Mouse (Mus musculus) monocyte, adult 2 months (primary cell): ENCODE results near the gene Srgap1.

Source experiments
- DNase-seq, 2 experiments: peaks; one replicate each; pipeline ENCODE4 v3.0.0; 2022; ENCODE audit warnings: low spot score in 2 of 2, low read depth in 1 of 2

Gene Srgap1

DNA sequence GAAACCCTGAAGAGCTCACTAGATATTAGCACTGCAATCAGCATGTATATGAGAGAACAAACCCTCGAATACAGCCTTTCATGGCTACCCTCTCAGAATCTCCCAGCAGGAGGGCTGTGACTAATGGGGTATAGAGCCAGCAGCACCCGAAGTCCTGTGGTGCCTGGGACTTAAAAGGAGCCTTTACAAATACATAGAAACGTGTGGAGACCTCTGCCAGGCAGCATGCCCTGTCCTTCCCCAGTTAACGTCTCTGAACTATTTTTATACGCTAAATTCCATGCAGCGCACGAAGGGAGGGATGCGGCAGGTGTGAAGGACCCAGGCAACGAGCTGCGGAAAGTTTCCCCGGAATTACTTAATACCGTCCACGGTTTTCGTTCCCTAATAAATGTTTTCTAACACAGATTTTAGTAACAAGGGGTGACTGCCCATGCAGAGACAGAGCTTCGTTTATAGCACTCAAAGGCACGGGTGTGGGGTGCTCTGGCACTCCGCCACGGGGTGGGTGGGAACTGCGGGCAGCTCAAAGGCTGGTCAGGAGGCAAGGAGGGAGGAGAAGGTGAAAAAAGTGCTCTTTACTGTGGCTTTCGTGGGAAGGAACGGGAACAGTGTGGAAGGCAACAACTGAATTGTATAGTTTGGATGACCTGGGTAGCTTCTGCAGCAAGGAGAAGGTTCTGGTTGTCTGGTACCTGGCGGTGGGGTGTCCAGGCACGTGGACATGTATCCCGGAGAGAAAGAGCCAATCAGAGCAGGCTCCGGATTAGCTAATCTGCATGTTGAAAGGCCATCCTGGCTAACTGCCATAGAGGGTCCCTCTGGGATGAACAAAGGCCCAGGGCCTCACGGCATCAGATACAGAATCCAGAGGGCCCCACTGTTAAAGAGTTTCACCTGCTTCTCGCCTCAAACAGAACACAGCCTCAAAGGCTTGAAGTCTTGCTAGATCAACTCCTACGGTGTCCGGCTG, 216.5 kb downstream of the Srgap1 start:
- DNase-seq = no peak

DNA sequence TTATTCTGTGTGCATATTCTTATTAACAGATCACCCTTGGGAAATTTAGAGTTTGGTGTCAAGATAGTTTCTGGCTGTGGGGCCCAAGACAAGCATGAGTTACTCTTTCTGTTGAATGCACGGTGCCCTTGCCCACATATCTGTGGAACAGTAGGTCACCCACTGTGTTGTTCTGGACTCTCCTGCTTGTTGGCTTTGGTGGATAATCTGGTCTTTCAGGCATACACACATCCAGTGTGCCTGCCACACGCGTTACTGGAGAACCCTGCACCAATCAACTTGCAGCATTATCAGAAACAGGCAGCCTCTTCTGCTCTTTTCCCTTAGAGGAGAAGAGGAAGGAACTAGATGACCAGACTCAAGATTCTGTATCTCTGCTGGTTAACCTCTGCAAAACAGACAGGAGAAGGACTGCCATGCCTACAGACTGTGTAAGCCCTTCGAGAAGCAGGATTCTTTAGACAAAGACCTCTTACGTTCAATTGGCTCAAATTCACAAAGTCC, 217.3 kb downstream of the Srgap1 start:
- no peak for DNase-seq

DNA sequence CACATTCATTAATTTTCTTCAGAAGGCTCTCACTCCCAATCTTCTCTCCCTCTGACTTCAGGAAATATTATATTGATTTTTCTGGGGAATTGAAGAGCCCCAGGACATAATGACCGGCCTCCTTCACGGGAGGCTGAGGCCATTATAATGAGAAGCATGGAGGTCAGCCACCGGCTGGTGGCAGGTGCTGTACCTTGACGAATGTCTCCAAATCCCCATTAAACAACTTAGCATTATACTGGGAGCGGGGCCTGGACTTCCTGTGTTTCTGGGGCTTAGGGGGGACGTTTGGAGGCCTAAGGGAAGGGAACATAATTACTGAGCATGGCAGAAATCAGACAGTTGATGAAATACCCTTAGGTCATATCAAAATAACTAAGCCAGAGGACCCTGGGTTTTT, 218.1 kb downstream of the Srgap1 start:
- DNase-seq = no peak

DNA sequence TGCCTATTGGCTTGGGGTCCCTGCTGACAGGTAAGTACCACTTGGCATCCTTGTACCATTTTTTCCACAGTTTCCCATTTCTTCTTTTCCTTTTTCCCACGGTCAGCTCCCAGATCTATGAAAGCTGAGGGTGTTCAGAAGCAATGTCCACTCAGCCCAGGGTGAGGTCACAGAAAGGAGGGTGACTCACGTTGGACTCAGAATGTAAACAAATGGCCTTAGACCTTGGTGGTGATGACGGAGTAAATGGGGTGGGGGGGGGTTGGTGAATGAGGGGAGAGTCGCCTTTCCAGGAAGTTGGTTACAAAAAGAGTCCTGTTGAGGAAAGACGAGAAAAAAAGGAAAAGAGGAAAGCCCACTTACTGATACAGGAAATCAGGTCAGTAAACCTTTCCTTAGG, 224.4 kb downstream of the Srgap1 start:
- DNase-seq = no peak

DNA sequence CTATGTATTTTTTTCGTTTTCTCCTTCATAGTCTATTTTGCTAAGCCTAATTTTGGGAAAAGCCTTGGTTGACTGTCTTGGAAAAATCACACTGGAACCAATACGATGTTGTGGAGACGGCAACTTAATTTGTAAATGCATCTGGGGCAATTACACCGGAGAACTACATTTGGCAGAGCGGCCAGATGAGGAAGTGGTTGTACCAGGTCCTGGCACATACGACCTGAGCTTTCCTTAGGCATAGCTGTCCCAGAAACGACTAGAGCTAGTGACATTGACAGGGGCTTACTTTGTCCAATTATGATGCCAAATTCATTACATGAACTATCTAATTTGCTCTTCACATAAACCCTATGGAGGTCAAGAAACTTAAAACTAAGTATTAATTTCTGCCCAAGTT, 226.3 kb downstream of the Srgap1 start:
- no peak for DNase-seq

DNA sequence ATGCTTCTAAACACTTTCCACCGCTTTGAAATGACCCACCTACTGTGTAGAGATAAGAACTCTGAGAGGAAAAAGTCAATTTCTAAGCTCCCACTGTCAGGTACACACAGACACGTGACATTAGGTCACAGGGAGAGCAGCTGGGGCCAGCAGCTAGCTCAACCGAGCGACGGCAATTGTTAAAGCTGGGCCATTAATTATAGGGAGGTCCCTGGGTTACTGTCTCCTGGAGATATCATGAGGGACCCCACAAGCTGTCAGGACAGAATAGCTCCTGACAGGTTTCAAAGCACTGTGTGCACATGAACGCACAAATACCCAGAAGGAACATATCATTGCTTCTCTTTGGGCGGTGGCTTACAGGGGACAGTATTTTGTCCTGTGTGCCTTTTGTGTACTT, 229.1 kb downstream of the Srgap1 start:
- DNase-seq = no peak

DNA sequence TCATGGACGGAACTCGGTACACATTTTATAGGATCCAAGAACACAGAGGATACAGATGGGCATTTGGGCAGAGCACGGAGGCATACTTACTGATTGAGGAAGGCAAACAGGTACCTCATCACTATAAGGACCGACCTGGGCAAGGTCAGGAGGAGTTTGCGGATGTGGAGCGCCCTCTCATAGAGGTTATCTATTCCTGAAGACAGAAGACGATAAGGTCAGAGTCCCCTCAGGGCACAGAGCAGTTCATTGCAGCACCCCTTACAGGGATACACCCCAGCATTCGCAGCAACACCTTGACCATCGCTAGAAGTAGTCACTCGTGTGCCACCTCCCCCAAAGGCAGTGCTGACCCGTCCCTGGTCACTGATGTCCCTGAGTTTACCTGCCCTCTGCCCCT, 239.3 kb downstream of the Srgap1 start:
- DNase-seq = no peak

DNA sequence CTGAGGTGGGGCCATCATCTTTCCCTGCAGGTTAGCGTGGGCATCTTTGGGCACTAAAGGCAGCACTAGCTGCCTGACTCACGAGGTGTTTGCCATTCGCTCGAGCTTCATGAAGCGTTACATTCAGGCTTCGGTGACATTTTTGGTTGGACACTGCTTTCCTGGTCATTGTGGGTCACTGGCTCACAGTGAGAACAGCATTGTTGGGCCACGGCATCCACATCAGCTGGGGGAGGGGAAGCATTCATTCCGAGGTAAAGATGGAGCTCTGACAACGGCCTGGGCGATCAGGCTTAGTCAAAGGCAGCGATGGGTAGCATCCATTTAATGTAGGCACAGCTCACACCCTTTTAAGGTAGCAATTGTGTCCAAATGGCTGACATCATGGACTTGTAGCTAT, 240.3 kb downstream of the Srgap1 start:
- no peak for DNase-seq

DNA sequence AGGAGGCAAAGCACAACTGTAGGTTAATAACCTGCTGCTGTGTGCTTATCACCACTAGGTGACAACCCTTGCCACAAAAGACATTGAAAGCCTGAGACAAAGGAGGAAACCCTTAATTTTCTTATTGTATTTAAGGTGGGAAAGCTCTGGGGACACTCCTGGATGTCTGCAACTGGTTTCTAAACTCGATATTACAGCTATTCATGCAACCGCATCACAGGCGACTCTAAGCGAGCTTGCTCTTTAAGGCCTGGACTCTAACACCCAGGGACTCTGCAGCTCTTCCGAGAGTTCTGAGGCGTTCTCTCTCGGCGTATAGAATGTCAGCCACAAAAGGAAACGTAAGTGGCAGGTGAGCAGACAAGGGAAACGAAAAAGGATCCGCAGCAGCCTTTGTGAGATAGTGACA, 241.2 kb downstream of the Srgap1 start:
- DNase-seq = no peak

DNA sequence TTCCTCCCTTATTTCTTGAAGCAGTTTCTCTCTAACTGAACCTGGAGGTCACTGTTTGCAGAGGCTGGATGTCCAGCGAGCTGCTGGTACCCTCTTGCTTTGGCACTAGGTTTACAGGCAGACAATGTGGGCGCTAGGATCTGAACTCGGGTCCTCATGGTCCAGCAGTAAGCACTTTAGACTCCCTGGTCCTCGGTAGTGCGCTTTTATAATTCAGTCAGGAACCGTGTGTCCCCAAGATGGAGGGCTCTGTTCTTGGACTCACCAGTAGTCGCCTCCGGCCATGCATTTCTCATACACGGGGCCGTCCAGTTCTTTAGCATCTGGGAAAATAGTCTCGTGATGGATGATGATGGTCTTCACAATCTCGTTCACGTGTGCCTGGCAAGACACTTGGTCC, 242.6 kb downstream of the Srgap1 start:
- DNase-seq = no peak

DNA sequence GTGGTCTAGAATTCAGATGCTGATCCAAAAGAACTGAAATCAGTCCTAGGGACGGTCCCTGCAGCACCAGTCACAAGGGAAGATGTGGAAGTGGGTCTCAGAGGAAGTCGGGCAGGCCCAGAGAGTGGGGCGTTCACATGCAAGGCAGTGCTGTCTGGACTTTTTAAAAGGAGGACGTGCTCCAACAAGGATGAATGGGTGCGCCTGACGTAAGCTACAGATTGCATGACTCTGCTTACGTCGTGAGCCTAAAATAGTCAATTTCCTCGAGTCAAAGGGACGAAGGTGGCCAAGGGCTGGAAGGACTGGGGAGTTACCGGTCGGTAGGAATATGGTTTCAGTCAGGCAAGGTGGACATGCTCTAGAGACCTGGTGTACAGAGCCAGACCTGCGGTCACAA, 247.1 kb downstream of the Srgap1 start:
- no peak for DNase-seq

DNA sequence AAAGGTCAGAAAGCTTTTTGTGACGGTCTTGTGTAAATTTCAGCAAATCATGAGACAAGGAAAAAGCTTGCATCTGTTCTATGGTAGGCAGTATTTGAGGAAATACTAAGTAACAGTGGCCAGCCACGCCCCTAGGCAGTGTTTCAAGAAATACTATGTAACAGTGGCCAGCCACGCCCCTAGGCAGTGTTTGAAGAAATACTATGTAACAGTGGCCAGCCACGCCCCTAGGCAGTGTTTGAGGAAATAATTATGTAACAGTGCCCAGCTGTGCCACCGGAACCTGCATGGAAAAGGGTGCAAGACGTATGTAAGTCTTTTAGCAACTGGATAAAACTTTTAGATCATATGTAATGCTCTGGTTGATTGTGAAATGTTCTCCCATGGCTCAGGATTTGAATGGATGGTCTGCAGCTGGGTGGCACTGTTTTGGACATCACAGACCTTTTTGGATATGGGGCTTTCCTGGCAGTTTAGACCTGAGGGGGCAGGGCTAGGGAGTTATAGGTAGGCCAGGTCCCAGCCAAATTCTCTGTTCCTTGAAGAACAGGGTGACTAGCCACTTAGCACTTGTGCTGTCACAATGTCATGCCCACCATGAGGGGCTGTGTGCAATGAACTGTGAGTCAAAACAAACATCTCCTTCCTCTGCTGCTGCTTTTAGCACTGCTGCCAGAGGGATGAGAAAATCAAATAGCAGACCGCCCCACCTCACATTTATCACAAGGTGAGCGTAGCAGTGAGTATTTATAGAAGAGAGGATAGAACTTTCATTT, 250.9 kb downstream of the Srgap1 start:
- peak; percentile 73 to 75 for DNase-seq

DNA sequence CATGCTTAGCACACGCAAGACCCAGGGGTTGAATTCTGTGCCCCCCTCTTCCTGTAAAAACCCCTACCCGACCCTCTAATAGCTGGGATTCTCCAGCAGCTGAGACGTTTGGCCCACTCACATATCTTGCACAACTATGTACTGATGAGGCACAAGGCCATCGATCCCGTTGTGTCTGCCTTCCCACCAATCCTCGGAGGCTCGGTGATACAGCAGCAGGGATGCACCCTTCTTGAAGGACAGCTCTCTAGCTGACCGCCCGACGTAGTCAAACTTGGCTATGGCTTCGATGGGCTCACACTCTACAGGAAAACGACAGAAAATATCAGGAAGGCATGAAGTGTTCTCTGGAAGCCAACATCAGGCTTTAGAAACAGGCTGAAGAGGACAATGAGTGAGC, 252.6 kb downstream of the Srgap1 start:
- no peak for DNase-seq

DNA sequence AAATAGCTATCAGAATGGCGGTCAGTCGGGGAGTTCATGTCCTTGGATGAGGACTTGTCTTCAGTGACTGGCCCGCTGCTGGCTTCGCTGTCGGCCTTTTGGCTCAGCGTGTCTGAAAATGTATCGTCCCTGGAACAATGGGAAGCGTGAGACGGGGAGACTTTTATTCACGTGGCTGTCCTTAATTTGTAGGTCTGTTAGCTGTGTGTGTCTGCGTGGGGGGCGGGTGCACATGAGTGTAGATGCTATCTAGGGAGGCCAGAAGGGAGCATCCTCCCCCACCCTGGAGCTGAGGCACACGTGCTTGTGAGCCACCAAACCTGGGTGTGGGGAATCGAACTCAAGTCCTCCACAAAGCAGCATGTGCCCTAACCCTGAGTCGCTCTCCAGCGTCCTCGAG, 254.5 kb downstream of the Srgap1 start:
- DNase-seq = no peak

DNA sequence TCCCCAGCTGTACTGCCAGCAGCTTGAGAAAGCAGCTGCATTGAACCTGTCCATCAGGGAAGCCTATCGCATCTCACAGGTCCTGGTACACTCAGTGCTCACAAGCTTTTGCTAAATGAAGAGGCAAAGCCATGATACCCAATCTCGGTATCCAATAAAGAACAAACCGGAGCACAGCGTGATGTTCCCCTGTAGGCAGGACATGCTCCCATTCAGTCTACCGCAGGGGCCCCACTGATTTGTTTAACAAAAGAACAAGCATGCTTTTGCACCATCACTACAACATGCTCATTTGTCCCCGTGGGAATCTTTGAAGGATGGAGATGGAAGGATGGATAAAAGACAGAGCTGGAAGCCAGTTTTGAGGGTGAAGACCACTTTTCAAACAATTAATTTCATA, 257.0 kb downstream of the Srgap1 start:
- DNase-seq = no peak

DNA sequence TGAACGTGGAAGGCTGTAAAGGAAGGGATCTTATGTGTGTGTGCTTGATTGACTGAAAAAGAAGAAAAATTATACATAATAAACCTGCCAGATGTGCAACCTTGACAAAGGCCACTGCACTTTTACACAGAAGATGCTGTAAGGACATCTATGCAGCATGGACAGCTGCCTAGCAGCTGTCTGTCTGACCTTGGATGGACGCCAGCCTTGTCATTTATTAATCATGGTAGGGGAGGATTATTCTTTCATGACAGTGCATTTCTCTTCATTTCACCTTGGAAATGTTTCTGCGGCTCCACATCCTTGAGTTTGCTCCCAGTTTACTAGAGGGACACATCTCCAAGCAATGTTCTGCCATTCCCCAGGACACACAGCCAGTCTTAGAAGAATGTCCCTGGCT, 258.6 kb downstream of the Srgap1 start:
- DNase-seq = no peak

DNA sequence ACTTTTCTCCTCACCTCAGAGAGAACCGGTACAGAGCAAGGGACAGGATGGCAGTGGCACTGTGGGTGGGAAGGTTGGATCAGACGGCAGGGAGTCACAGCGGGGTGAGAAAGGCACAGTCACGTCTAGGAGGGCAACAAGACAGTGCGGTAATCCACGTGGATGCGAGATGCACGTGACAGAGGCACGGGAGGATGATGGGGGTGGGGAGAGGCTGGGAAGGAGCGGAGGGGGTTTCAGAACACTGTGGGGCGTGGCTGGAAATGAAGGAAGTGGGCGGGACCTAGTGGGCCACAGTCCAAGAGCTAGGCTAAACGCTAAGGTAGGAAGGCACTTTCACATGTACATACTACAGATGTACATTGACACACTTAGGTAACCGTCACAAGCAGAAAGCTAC, 266.0 kb downstream of the Srgap1 start:
- no peak for DNase-seq

DNA sequence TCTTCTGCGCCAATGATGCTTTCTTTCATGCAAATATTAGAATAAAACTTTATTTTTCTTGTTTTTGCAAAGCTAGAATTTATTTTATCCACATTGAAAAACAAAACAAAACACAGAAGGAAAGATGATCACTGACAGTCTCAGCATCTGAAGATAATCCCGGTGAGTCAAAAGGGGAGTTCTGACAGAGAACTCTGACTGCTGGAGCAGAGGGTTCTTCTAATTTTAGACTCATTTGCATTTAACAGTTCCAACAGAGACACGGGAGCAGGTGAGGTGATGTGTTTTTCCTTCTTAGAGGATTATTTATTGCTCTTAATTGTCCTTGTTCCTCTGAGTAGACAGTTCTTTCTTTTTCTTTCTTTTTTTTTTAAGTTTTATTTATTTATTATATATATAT, 271.1 kb downstream of the Srgap1 start:
- no peak for DNase-seq

DNA sequence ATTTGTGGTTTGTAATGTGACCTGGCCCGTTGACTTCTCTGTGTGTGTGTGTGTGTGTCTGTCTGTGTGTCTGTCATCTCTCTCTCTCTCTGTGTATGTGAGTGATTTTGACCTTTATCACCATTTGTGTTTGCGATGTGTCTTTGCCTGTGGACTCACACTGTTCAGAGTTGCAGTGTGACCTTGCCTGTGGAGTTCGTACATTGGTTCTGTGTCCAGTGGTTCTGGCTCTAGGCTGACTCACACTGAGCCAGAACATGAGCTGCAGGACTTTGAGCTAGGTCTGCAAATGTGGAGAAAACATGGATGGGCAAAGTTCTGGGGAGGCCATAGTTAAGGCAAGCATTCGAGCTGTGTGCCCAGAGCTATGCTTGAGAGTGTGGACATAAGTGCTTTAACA, 273.3 kb downstream of the Srgap1 start:
- DNase-seq = no peak

DNA sequence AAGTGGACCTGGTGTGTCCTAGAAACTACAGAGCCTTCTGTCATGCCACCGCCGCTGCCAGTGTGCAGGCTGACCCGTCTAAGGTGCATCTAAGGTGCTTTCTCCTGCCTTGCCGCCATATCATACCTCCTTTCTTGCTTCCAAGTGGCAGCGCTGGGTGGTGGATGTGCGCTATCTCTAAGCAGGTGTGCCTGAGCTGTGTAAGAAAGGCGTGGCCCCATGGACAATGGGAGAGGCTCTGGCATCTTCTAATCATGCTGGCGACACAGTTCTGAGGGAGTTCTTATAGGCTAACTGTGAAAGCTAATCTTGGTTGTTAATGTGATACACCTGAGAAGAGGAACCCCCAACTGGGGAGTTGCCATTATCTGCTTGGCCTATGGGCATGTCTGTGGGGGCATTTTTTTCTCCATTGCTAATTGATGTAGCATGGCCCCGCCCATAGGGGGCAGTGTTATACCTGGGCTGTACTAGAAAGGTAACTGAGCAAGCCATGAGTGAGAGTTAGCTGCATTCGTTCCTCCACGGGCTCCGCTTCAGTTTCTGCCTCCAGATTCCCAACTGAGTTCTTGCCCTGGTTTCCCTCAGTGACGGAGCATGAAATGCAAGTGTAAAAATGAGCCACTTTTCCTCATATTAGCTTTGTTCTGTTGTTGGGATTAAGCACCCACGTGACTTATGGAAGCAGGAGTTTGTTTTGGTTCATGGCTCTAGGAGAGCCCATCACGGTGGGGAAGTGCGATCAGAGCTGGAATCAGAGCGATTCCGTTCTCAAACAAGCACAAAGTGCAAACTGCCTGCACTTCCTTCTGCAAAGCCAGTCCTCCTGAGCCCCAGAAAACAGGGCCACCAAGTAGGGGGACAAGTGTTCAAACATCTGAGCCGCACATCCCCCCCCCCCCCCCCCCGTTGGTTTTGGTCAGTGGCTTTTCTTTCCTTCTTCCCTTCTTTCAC, 276.2 kb downstream of the Srgap1 start:
- no peak for DNase-seq

DNA sequence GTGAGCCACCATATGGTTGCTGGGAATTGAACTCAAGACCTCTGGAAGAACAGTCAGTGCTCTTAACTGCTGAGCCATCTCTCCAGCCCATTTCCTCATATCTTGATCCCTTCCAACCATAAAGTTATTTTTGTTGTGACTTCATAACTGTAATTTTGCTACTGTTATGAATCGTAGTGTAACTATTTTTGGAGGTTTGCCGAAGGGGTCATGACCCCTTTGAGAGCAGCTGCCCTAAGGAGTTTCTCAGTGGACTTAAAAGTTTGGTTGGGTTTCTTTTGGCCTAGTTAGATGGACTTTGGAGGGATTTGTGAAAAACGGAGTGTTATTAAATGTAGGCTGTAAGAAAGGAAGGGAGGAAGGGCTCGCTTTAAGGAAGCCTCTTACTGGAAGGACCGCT, 277.4 kb downstream of the Srgap1 start:
- no peak for DNase-seq
